Mouse (Mus musculus) megakaryocyte progenitor cell, adult 5-6 weeks (primary cell): ENCODE measurements around the gene Ccnb1. TPM values are rescaled to one million over a fixed set of nuclear protein-coding genes. Genes with fewer than 3 reads are reported as not detected.

Experiments
- total RNA-seq, 2 experiments: library from RNA; stranded (forward) in 1 of 2; stranded (reverse) in 1 of 2; fragments of 157-497, 149-512 nt in 1 of 2; fragments of 200-1000 nt in 1 of 2; gene quantifications; 2 replicates each; pipeline versions ENCODE4 v1.2.3 to v1.2.4; 2015 to 2017

Ccnb1 gene
- total RNA-seq, 2 experiments from 2014 or later: 152 to 181 TPM

Other genes with a start within 250 kb of the Ccnb1 start
- 0.30 TPM in 1 of 2 replicates, not detected in the other for gene Ocln, start 233.9 kb downstream of the Ccnb1 start, total RNA-seq (2015)
- gene Ocln, start 233.9 kb downstream of the Ccnb1 start, total RNA-seq (2017): not detected in 2 replicates
- gene Marveld2, start 169.6 kb downstream of the Ccnb1 start, total RNA-seq (2015): 0.27 and 0.54 TPM in 2 replicates
- 0.44 and 0.62 TPM in 2 replicates for gene Marveld2, start 169.6 kb downstream of the Ccnb1 start, total RNA-seq (2017)
- gene Ak6, start 135.6 kb downstream of the Ccnb1 start, total RNA-seq (2015): 391 and 416 TPM in 2 replicates
- gene Ak6, start 135.6 kb downstream of the Ccnb1 start, total RNA-seq (2017): 317 and 335 TPM in 2 replicates
- gene Rad17, start 135.5 kb downstream of the Ccnb1 start, total RNA-seq (2015): 30.2 and 33.0 TPM in 2 replicates
- gene Rad17, start 135.5 kb downstream of the Ccnb1 start, total RNA-seq (2017): 34.9 and 38.4 TPM in 2 replicates
- gene Taf9, start 135.0 kb downstream of the Ccnb1 start, total RNA-seq (2015): 62.2 and 84.3 TPM in 2 replicates
- gene Taf9, start 135.0 kb downstream of the Ccnb1 start, total RNA-seq (2017): 37.0 and 56.6 TPM in 2 replicates
- 24.0 and 28.2 TPM in 2 replicates for gene Ccdc125, start 116.9 kb downstream of the Ccnb1 start, total RNA-seq (2015)
- 48.0 and 48.1 TPM in 2 replicates for gene Ccdc125, start 116.9 kb downstream of the Ccnb1 start, total RNA-seq (2017)
- gene Cdk7, start 55.6 kb downstream of the Ccnb1 start, total RNA-seq (2015): 55.6 and 55.9 TPM in 2 replicates
- gene Cdk7, start 55.6 kb downstream of the Ccnb1 start, total RNA-seq (2017): 51.1 and 56.8 TPM in 2 replicates
- 86.2 and 90.4 TPM in 2 replicates for gene Mrps36, start 41.9 kb downstream of the Ccnb1 start, total RNA-seq (2015)
- 73.0 and 75.8 TPM in 2 replicates for gene Mrps36, start 41.9 kb downstream of the Ccnb1 start, total RNA-seq (2017)
- 64.8 and 71.7 TPM in 2 replicates for gene Cenph, start 10.7 kb downstream of the Ccnb1 start, total RNA-seq (2015)
- gene Cenph, start 10.7 kb downstream of the Ccnb1 start, total RNA-seq (2017): 66.3 and 67.7 TPM in 2 replicates
- 127 and 130 TPM in 2 replicates for gene Slc30a5, start 46.9 kb upstream of the Ccnb1 start, total RNA-seq (2015)
- gene Slc30a5, start 46.9 kb upstream of the Ccnb1 start, total RNA-seq (2017): 99.7 and 101 TPM in 2 replicates